Mouse (Mus musculus) myocyte (in vitro differentiated cells): ENCODE data around the gene Tnnt3. TPM values are rescaled to one million over a fixed set of nuclear protein-coding genes. Genes with fewer than 3 reads are reported as not detected.

Source experiments
- H3K27me3 ChIP-seq: one replicate; pipeline ENCODE4 v1.6.1; 2011; ENCODE audit not compliant: control insufficient read depth, insufficient read depth, insufficient read length
- H3K36me3 ChIP-seq: one replicate; pipeline ENCODE4 v1.6.1; 2011; ENCODE audit not compliant: control insufficient read depth, insufficient read depth
- H3K4me2 ChIP-seq: one replicate; pipeline ENCODE4 v1.6.1; 2011; ENCODE audit warnings: low read depth, control low read depth
- H3K4me3 ChIP-seq: one replicate; pipeline ENCODE4 v1.5.1; 2011; ENCODE audit warnings: mild to moderate bottlenecking, control low read depth, moderate library complexity
- H3K79me2 ChIP-seq: one replicate; pipeline ENCODE4 v1.6.1; 2011; ENCODE audit not compliant: control insufficient read depth, insufficient read depth
- H3ac ChIP-seq: one replicate; pipeline ENCODE4 v1.6.1; 2011; ENCODE audit not compliant: control insufficient read depth, insufficient read length
- CEBPB ChIP-seq: IDR thresholded peaks from 2 replicates; pipeline ENCODE4 v1.6.1; 2011; ENCODE audit warnings: mild to moderate bottlenecking, moderate library complexity; ENCODE audit not compliant: poor library complexity, insufficient read depth, severe bottlenecking
- E2F4 ChIP-seq: IDR thresholded peaks from one replicate; pipeline ENCODE4 v1.6.1; 2011; ENCODE audit warnings: mild to moderate bottlenecking, control low read depth, moderate library complexity; ENCODE audit not compliant: insufficient read depth
- MAX ChIP-seq: IDR thresholded peaks from one replicate; pipeline ENCODE4 v1.6.1; 2011; ENCODE audit warnings: low read depth, mild to moderate bottlenecking, control low read depth
- MYOD1 ChIP-seq, 3 experiments: IDR thresholded peaks; one replicate each; pipeline ENCODE4 v1.6.1; 2011; ENCODE audit warnings: control low read depth in 2 of 3, low read depth in 2 of 3, mild to moderate bottlenecking in 2 of 3, moderate library complexity in 1 of 3; ENCODE audit not compliant: insufficient read length in 2 of 3, control insufficient read depth in 1 of 3
- MYOG ChIP-seq, 3 experiments: IDR thresholded peaks; one replicate each; pipeline ENCODE4 v1.6.1; 2011; ENCODE audit warnings: control low read depth in 2 of 3, low read depth in 2 of 3, mild to moderate bottlenecking in 2 of 3; ENCODE audit not compliant: insufficient read length in 2 of 3, control insufficient read depth in 1 of 3, insufficient read depth in 1 of 3
- POLR2A ChIP-seq: IDR thresholded peaks from one replicate; pipeline ENCODE4 v1.6.1; 2011; ENCODE audit warnings: low read depth, mild to moderate bottlenecking, control low read depth, moderate library complexity; ENCODE audit not compliant: insufficient read length
- POLR2AphosphoS2 ChIP-seq: IDR thresholded peaks from one replicate; pipeline ENCODE4 v1.6.1; 2011; ENCODE audit warnings: low read depth, control low read depth; ENCODE audit not compliant: insufficient read length
- REST ChIP-seq: IDR thresholded peaks from one replicate; pipeline ENCODE4 v1.6.1; 2011; ENCODE audit warnings: mild to moderate bottlenecking, control low read depth, moderate library complexity; ENCODE audit not compliant: insufficient read depth, insufficient read length
- SRF ChIP-seq: IDR thresholded peaks from one replicate; pipeline ENCODE4 v1.6.1; 2011; ENCODE audit warnings: low read depth; ENCODE audit not compliant: control insufficient read depth, insufficient read length
- TCF12 ChIP-seq: IDR thresholded peaks from one replicate; pipeline ENCODE4 v1.6.1; 2011; ENCODE audit warnings: mild to moderate bottlenecking, control low read depth; ENCODE audit not compliant: poor library complexity, insufficient read depth, severe bottlenecking
- TCF3 ChIP-seq: IDR thresholded peaks from one replicate; pipeline ENCODE4 v1.6.1; 2011; ENCODE audit warnings: low read depth, control low read depth; ENCODE audit not compliant: insufficient read length
- USF1 ChIP-seq: IDR thresholded peaks from one replicate; pipeline ENCODE4 v1.6.1; 2011; ENCODE audit warnings: low read depth, mild to moderate bottlenecking, control low read depth, moderate library complexity
- polyA plus RNA-seq: library from polyadenylated mRNA; unstranded; fragments of >200 nt; fragmentation: generic; extraction: Trizol; gene quantifications from one replicate; pipeline ENCODE4 v1.2.1, GENCODE M21; 2012; ENCODE audit warnings: missing spikeins

Tnnt3 gene
- polyA plus RNA-seq: 2,107 TPM

DNA sequence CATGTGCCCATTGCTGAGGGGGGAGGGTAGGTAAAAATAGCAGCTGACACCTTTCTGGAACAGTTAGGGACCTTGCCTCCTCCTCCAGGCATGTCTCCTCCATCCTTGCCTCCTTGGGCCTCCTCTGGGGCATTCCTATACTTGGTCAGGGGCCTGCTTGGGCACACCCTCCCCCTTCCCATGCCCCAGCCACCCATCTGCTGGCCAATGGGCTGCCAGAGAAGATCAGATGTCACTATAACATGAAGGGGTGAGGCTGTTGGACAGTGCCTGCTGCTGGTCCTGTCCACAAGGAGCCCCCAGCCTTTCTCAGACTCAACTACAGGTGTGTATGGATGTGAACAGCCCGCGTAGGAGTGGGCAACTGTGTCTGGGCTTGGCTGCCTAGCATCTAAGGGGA, at the start of gene Tnnt3:
Gene Tnnt3 (plus strand): TSS at position 262 of the 400 bp plus-strand sequence.
- Histone ChIP-seq H3K36me3 (peaks cover 23% of the 10 kb centered on the region), H3K27me3 (no peaks in the 10 kb centered on the region), H3ac (no peak within 1 kb of the TSS), H3K79me2 (peaks cover 10% of the 10 kb centered on the region), H3K4me3 (peak within 1 kb of the TSS; percentile 32), H3K4me2 (peak within 1 kb of the TSS; percentile 88)
- peak; percentile 80 for TF ChIP-seq POLR2AphosphoS2
- peak in 1 of 3 experiments; percentile 35 for TF ChIP-seq MYOG (IDR thresholded peaks at IDR 0.05; ENCODE audit: control insufficient read depth in 1 of 3, insufficient read depth in 1 of 3, insufficient read length in 2 of 3, low read depth in 2 of 3)
- no peak for TF ChIP-seq TCF3
- peak in 2 of 3 experiments; percentile 10 to 59 for TF ChIP-seq MYOD1 (IDR thresholded peaks at IDR 0.05; ENCODE audit: control insufficient read depth in 1 of 3, insufficient read length in 2 of 3, low read depth in 2 of 3)
- peak; percentile 79 for TF ChIP-seq POLR2A
- no peak for TF ChIP-seq TCF12
- no peak for TF ChIP-seq SRF
- no peak for TF ChIP-seq USF1
- no peak for TF ChIP-seq E2F4
- TF ChIP-seq REST: no peak
- no peak for TF ChIP-seq CEBPB
- TF ChIP-seq MAX: no peak

GRCm38 (mm10) chr7:142449038-142449617, 49.5 kb upstream of the Tnnt3 start:
- no peaks in the 10 kb centered on the region for H3K36me3 ChIP-seq
- TF ChIP-seq MYOG (IDR thresholded peaks at IDR 0.05; ENCODE audit: control insufficient read depth in 1 of 3, insufficient read depth in 1 of 3, insufficient read length in 2 of 3, low read depth in 2 of 3): no peak
- H3ac ChIP-seq: no peak overlapping the region
- H3K4me3 ChIP-seq: no peak overlapping the region
- H3K4me2 ChIP-seq: no peak overlapping the region
- H3K79me2 ChIP-seq: no peaks in the 10 kb centered on the region
- H3K27me3 ChIP-seq: no peaks in the 10 kb centered on the region

DNA sequence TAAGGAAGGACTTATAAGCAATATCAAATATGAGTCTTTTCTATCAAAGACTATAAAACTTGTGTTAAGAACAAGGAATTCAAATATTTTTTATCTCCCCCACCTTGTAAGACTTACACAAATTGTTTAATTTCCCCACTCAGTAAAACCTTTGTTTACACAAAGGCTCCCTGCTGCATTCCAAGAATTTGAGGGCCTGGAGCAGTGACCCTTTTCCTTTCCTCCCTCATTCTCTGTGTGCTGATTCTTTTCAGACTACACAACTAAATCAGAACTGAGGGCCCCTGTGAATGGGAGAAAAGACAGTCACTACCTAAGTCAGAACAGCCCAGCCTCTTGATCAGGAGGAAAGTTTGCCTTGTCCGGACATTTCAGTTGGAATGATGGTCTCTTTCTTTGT, 43.9 kb upstream of the Tnnt3 start:
- no peaks in the 10 kb centered on the region for H3K36me3 ChIP-seq
- H3K4me2 ChIP-seq: no peak overlapping the region
- H3ac ChIP-seq: no peak overlapping the region
- no peaks in the 10 kb centered on the region for H3K79me2 ChIP-seq
- H3K4me3 ChIP-seq: no peak overlapping the region
- TF ChIP-seq TCF12 (no peak), USF1 (no peak), MYOG (IDR thresholded peaks at IDR 0.05; ENCODE audit: control insufficient read depth in 1 of 3, insufficient read depth in 1 of 3, insufficient read length in 2 of 3, low read depth in 2 of 3) (no peak), MYOD1 (IDR thresholded peaks at IDR 0.05; ENCODE audit: control insufficient read depth in 1 of 3, insufficient read length in 2 of 3, low read depth in 2 of 3) (no peak), TCF3 (no peak), SRF (no peak), REST (no peak), POLR2A (no peak), MAX (no peak), POLR2AphosphoS2 (no peak), E2F4 (no peak)
- H3K27me3 ChIP-seq: no peaks in the 10 kb centered on the region

DNA sequence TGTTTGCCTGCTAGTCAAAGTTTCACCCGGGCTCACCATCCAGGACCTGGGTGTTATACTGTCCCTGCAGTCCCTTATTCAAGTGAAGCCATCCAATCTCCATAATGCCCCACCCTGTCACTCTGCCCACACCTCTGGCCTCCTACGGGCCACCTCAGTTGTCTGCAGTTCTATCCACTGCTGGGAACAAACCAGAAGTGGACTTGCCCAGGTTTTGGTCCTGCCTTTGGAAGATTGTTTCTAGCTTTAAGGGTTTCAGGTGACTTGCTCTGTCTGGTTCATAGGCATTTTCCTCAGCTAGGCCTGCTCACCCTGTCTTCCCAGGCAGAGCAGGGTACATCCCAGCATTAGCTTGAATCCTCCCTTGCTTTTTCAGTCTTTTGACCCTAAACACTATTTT, 43.4 kb upstream of the Tnnt3 start:
- H3ac ChIP-seq: no peak overlapping the region
- no peaks in the 10 kb centered on the region for H3K27me3 ChIP-seq
- H3K36me3 ChIP-seq: no peaks in the 10 kb centered on the region
- H3K4me3 ChIP-seq: no peak overlapping the region
- no peak for TF ChIP-seq E2F4
- no peak for TF ChIP-seq USF1
- no peaks in the 10 kb centered on the region for H3K79me2 ChIP-seq
- H3K4me2 ChIP-seq: no peak overlapping the region

- no peaks in the 10 kb centered on the region for H3K36me3 ChIP-seq
- no peak overlapping the region for H3K4me3 ChIP-seq
- H3ac ChIP-seq: no peak overlapping the region
- no peak overlapping the region for H3K4me2 ChIP-seq
- H3K79me2 ChIP-seq: no peaks in the 10 kb centered on the region
- TF ChIP-seq CEBPB: no peak
- TF ChIP-seq USF1: no peak
- TF ChIP-seq POLR2AphosphoS2: no peak
- TF ChIP-seq TCF12: no peak
- no peak for TF ChIP-seq REST
- TF ChIP-seq MYOG (IDR thresholded peaks at IDR 0.05; ENCODE audit: control insufficient read depth in 1 of 3, insufficient read depth in 1 of 3, insufficient read length in 2 of 3, low read depth in 2 of 3): no peak
- no peak for TF ChIP-seq TCF3
- TF ChIP-seq E2F4: no peak
- no peak for TF ChIP-seq SRF
- H3K27me3 ChIP-seq: no peaks in the 10 kb centered on the region
Measured at GRCm38 (mm10) chr7:142456806-142457205, 41.8 kb upstream of the Tnnt3 start.
